Mouse (Mus musculus): ENCODE data around the gene Nmur2.

GRCm38 (mm10) chr11:55992799-55993198 lies 48.0 kb downstream of the Nmur2 start:
- no peak for TF ChIP-seq CTCF (IDR thresholded peaks at IDR 0.05; ENCODE audit: extremely low read depth, insufficient read depth, low read length)
- TF ChIP-seq POLR2A (IDR thresholded peaks at IDR 0.05; ENCODE audit: extremely low read depth, insufficient read depth, low read length) = no peak
